Mouse (Mus musculus) embryonic facial prominence, embryonic 13.5 days (tissue): ENCODE results near the gene Nudt21. TPM values are rescaled to one million over a fixed set of nuclear protein-coding genes. Genes with fewer than 3 reads are reported as not detected.

ENCODE experiments used
- ATAC-seq: fragments of 200-750 bp; cut with Nextera tagmentation; 2 replicates; pipeline ENCODE4 v1.8.0; 2017; ENCODE audit warnings: low read depth; ENCODE audit not compliant: insufficient number of reproducible peaks, insufficient read depth, low FRiP score, low TSS enrichment
- H3K27ac ChIP-seq: fragments of 300-500 bp; sonication (generic); 2 replicates; pipeline ENCODE4 v1.5.1; 2015; ENCODE audit warnings: moderate library complexity, mild to moderate bottlenecking, inconsistent platforms
- H3K27me3 ChIP-seq: fragments of 300-500 bp; sonication (generic); 2 replicates; pipeline ENCODE4 v1.6.1; 2015; ENCODE audit warnings: mild to moderate bottlenecking, inconsistent platforms
- H3K36me3 ChIP-seq: fragments of 300-500 bp; sonication (generic); 2 replicates; pipeline ENCODE4 v1.6.1; 2015; ENCODE audit warnings: mild to moderate bottlenecking, inconsistent platforms
- H3K4me1 ChIP-seq: fragments of 300-500 bp; sonication (generic); 2 replicates; pipeline ENCODE4 v1.6.1; 2015; ENCODE audit warnings: inconsistent platforms
- H3K4me2 ChIP-seq: fragments of 300-500 bp; sonication (generic); 2 replicates; pipeline ENCODE4 v1.6.1; 2015; ENCODE audit warnings: moderate library complexity, mild to moderate bottlenecking, inconsistent platforms
- H3K4me3 ChIP-seq: fragments of 300-500 bp; sonication (generic); 2 replicates; pipeline ENCODE4 v1.5.1; 2015; ENCODE audit warnings: mild to moderate bottlenecking, inconsistent platforms
- H3K9ac ChIP-seq: fragments of 300-500 bp; sonication (generic); 2 replicates; pipeline ENCODE4 v1.6.1; 2015; ENCODE audit warnings: mild to moderate bottlenecking, inconsistent platforms
- H3K9me3 ChIP-seq: fragments of 300-500 bp; sonication (generic); 2 replicates; pipeline ENCODE4 v1.6.1; 2016; ENCODE audit warnings: inconsistent platforms
- WGBS: fragments of 180-500 bp; shearing (Covaris S2); methylation state at CpG from one replicate; pipeline ENCODE4 v1.1.7; 2015; ENCODE audit warnings: mixed read lengths; 5-methylcytosine and 5-hydroxymethylcytosine counted together
- polyA plus RNA-seq: library from polyadenylated mRNA; unstranded; fragments of >200 nt; fragmentation: Nextera tagmentation; extraction: Ambion mirVana; gene quantifications from 2 replicates; pipeline ENCODE4 v1.2.1, GENCODE M21; 2015

Gene Nudt21
- polyA plus RNA-seq, 1 experiment from 2014 or later = 126 TPM

- Histone ChIP-seq H3K9me3 (no peaks in the 10 kb centered on the region), H3K9ac (no peak overlapping the region), H3K4me1 (peaks cover 15% of the 10 kb centered on the region; the same call in 1 of the 2 replicates), H3K36me3 (peaks cover 49% of the 10 kb centered on the region), H3K27ac (no peak overlapping the region), H3K4me2 (no peak overlapping the region), H3K27me3 (no peaks in the 10 kb centered on the region), H3K4me3 (no peak overlapping the region)
- ATAC-seq = no peak
- WGBS = 50% methylated on average over 7 of the region's 7 CpGs
Measured at GRCm38 (mm10) chr8:93969626-93970340, 67.0 kb downstream of the Nudt21 start.

GRCm38 (mm10) chr8:93968293-93968692 is 68.5 kb downstream of the Nudt21 start:
- peaks cover 15% of the 10 kb centered on the region; the same call in 1 of the 2 replicates for H3K4me1 ChIP-seq
- no peaks in the 10 kb centered on the region for H3K9me3 ChIP-seq
- no peak overlapping the region for H3K4me3 ChIP-seq
- peak overlapping the region; percentile 53; the same call in 1 of the 2 replicates for H3K27ac ChIP-seq
- no peak overlapping the region for H3K4me2 ChIP-seq
- H3K9ac ChIP-seq = no peak overlapping the region
- 58% methylated on average over 6 of the region's 6 CpGs for WGBS
- H3K36me3 ChIP-seq = peaks cover 34% of the 10 kb centered on the region
- H3K27me3 ChIP-seq = no peaks in the 10 kb centered on the region
- no peak for ATAC-seq

Other genes starting within 250 kb of the Nudt21 start
- 9.4 and 12.2 TPM in 2 replicates for gene Gnao1, start 227.1 kb downstream of the Nudt21 start, polyA plus RNA-seq
- gene Amfr, start 24.2 kb downstream of the Nudt21 start, polyA plus RNA-seq = 40.1 and 42.4 TPM in 2 replicates
- gene Ogfod1, start 167 bp upstream of the Nudt21 start, polyA plus RNA-seq = 15.6 and 18.1 TPM in 2 replicates
- gene Bbs2, start 61.9 kb upstream of the Nudt21 start, polyA plus RNA-seq = 16.0 and 16.3 TPM in 2 replicates
- not detected in 2 replicates for gene Mt4, start 100.2 kb upstream of the Nudt21 start, polyA plus RNA-seq
- gene Mt3, start 115.6 kb upstream of the Nudt21 start, polyA plus RNA-seq = 0.58 and 1.1 TPM in 2 replicates
- gene Mt2, start 135.6 kb upstream of the Nudt21 start, polyA plus RNA-seq = 56.8 and 70.4 TPM in 2 replicates
- gene Mt1, start 142.1 kb upstream of the Nudt21 start, polyA plus RNA-seq = 133 and 170 TPM in 2 replicates
- gene Nup93, start 177.5 kb upstream of the Nudt21 start, polyA plus RNA-seq = 87.1 and 88.8 TPM in 2 replicates